Mouse (Mus musculus) 3134 (cell line): Measurements from ENCODE around the gene Rasgrp4.
"Not testable (repeated sequence)": the region's sequence is repeated elsewhere in the genome, so short reads cannot be mapped to it uniquely, and the experiment has no call there.

Source experiments
- DNase-seq: peaks from one replicate; pipeline ENCODE4 v3.0.0-alpha.2; 2011; ENCODE audit warnings: low spot score; ENCODE audit not compliant: insufficient read length; ENCODE audit errors: extremely low read depth

Gene Rasgrp4

GRCm38 (mm10) chr7:29172390-29173016, 37.9 kb downstream of the Rasgrp4 start:
- DNase-seq: peak; percentile 28

- DNase-seq: no peak
These were observed 43.5 kb downstream of the Rasgrp4 start for GRCm38 (mm10) chr7:29178106-29178505.

GRCm38 (mm10) chr7:29179323-29179722, 44.7 kb downstream of the Rasgrp4 start:
- DNase-seq: peak; percentile 54

GRCm38 (mm10) chr7:29180077-29180853, 45.6 kb downstream of the Rasgrp4 start, which contains the start of gene Psmd8:
Gene Psmd8 (minus strand): TSS chr7:29180701.
- peak; percentile 99 for DNase-seq

- no peak for DNase-seq
These were observed 46.2 kb downstream of the Rasgrp4 start for GRCm38 (mm10) chr7:29180854-29181236.

GRCm38 (mm10) chr7:29181323-29181722, 46.7 kb downstream of the Rasgrp4 start:
- DNase-seq: not testable (repeated sequence)

GRCm38 (mm10) chr7:29194230-29194629, 59.6 kb downstream of the Rasgrp4 start:
- not testable (repeated sequence) for DNase-seq

- DNase-seq: no peak
These were observed 67.9 kb downstream of the Rasgrp4 start for GRCm38 (mm10) chr7:29202577-29202976.
